Mouse (Mus musculus) kidney, adult 2 months (tissue): Measurements from ENCODE around the gene Mul1.
"Not testable (repeated sequence)": the region's sequence is repeated elsewhere in the genome, so short reads cannot be mapped to it uniquely, and the experiment has no call there.

Source experiments
- CTCF ChIP-seq: fragments of 200-500 bp; conservative IDR thresholded peaks from 2 replicates; pipeline ENCODE4 v1.5.1; 2011; ENCODE audit warnings: low read depth, mild to moderate bottlenecking, control low read depth, low read length, moderate library complexity, mixed read lengths; ENCODE audit not compliant: insufficient read depth, insufficient read length
- POLR2A ChIP-seq: fragments of 200-500 bp; IDR thresholded peaks from one replicate; pipeline ENCODE4 v1.6.1; 2011; ENCODE audit warnings: low read depth, low read length, control low read depth

DNA sequence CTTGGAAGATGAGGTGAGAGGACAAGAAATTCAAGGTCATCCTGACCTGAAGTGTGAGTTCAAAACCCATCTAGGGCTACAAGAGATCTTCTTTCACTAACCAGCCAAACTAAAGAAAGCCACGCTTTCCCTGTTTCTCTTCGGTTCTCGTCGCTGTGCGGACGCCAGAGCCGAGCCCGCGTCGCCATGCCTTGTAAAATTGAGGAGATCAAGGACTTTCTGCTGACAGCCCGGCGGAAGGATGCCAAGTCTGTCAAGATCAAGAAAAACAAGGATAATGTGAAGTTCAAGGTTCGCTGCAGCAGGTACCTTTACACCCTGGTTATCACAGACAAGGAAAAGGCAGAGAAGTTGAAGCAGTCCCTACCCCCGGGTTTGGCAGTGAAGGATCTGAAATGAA is 8.9 kb upstream of the Mul1 start:
- TF ChIP-seq POLR2A, CTCF: not testable (repeated sequence)
